Mouse (Mus musculus): ENCODE data around the gene Hmg20b. TPM values are rescaled to one million over a fixed set of nuclear protein-coding genes. Genes with fewer than 3 reads are reported as not detected.

The Hmg20b gene
- polyA plus RNA-seq, 1 experiment from 2014 or later = 100 TPM

DNA sequence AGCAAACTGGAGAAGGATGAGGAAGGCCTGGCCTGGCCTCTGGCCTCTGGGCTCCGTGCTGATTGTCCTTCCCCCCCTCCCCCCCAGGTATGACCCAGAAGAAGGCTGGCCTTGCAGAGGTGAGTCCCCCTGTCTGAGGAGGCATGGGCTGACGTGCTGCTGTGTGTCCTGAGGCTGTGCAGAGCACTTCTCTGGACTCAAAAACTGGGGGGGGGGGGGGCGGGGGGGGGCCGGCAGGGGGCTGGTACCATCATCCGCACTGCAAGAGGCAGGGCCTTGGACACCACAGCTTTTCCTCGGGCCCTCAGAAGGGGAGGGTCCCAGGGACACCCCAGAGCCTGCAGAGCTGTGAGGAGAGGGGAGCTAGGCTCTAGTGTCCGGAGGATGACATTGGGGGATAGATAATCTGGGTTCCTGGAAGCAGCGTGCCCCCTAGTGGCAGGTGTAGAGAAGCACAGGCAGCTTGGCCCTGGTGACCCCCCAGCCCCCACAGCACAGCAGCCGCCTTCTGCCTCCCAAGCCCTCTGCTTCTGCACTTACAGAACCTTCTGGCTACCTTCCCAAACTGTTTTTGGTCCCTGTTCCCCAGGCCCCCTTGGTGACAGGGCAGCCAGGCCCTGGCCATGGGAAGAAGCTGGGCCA lies 45.6 kb downstream of the Hmg20b start:
- 28% methylated on average over 5 of the region's 9 CpGs for WGBS
- no peak overlapping the region for H3K27ac ChIP-seq (ENCODE audit: low read depth, low read length)
- 0 out of 2 replicates have a peak, but pooled peaks have one; percentile 44 for ATAC-seq (ENCODE audit: low FRiP score)

DNA sequence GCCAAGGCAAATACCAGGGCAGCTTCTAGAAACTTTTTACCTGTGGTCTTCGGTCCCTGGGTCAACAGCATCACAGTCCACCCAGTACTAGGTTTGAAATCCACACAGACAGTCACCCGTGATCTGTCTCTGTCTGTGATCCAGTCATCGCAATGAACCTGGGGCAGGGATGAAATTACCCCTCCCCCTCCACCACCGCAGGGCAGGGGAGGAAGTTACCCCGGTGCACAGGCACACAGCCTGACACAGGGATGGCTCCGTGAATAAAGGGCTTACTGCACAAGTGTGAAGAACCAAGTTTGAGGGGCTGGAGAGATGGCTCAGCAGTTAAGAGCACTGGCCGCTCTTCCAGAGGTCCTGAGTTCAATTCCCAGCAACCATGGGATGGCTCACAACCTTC lies 46.5 kb downstream of the Hmg20b start:
- H3K27me3 ChIP-seq (ENCODE audit: control insufficient read depth, insufficient read depth, low read length) = no peaks in the 10 kb centered on the region
- DNase-seq (ENCODE audit: low spot score) (no peak), ATAC-seq (ENCODE audit: low FRiP score) (no peak)
- no peaks in the 10 kb centered on the region; the same call in 1 of the 2 replicates for H3K4me1 ChIP-seq (replicated peaks; ENCODE audit: control insufficient read depth, insufficient read depth, low read length)
- H3K9ac ChIP-seq (ENCODE audit: low read depth, low read length) = no peak overlapping the region
- H3K36me3 ChIP-seq (ENCODE audit: control insufficient read depth, insufficient read depth, low read length) = peaks cover 12% of the 10 kb centered on the region
- H3K4me2 ChIP-seq (replicated peaks; ENCODE audit: low read depth, low read length) = no peak overlapping the region
- no peak overlapping the region for H3K4me3 ChIP-seq (ENCODE audit: low read depth, low read length)
- 78% methylated on average over 7 of the region's 7 CpGs for WGBS
- H3K9me3 ChIP-seq (ENCODE audit: control insufficient read depth, low read length) = no peaks in the 10 kb centered on the region
- H3K27ac ChIP-seq (ENCODE audit: low read depth, low read length) = no peak overlapping the region

More for the DNA sequence above, 45.6 kb downstream of the Hmg20b start:
- no peak overlapping the region for H3K4me2 ChIP-seq (replicated peaks; ENCODE audit: low read depth, low read length)
- H3K4me3 ChIP-seq (ENCODE audit: low read depth, low read length) = no peak overlapping the region
- H3K9ac ChIP-seq (ENCODE audit: low read depth, low read length) = no peak overlapping the region
- peaks cover 18% of the 10 kb centered on the region for H3K36me3 ChIP-seq (ENCODE audit: control insufficient read depth, insufficient read depth, low read length)
- H3K9me3 ChIP-seq (ENCODE audit: control insufficient read depth, low read length) = no peaks in the 10 kb centered on the region
- H3K4me1 ChIP-seq (replicated peaks; ENCODE audit: control insufficient read depth, insufficient read depth, low read length) = no peaks in the 10 kb centered on the region; the same call in 1 of the 2 replicates
- peak; percentile 61 for DNase-seq (ENCODE audit: low spot score)
- H3K27me3 ChIP-seq (ENCODE audit: control insufficient read depth, insufficient read depth, low read length) = no peaks in the 10 kb centered on the region

DNA sequence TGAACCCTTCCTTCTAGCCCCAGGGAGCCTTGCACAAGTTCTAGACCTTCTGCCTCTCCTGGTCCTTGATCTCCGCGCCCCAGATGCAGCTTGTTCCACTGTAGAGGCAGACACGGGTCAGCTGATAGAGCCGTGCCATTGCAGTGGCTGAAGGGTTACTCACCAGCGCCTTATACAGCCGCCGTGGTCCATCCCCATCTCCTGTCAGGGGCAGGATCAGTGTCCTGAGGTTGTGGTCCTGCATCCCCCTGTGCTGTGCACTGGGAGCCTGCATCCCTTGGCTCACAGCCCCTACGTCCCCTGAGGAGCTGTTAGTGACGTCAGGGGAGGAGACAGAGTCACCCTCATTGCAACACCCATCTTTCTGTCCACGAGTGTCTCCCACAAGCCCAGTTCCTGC lies 47.0 kb downstream of the Hmg20b start:
- ATAC-seq (ENCODE audit: low FRiP score) (no peak), DNase-seq (ENCODE audit: low spot score) (no peak)
- H3K9me3 ChIP-seq (ENCODE audit: control insufficient read depth, low read length) = no peaks in the 10 kb centered on the region
- H3K4me3 ChIP-seq (ENCODE audit: low read depth, low read length) = no peak overlapping the region
- H3K27me3 ChIP-seq (ENCODE audit: control insufficient read depth, insufficient read depth, low read length) = no peaks in the 10 kb centered on the region
- peaks cover 9% of the 10 kb centered on the region; the same call in 1 of the 2 replicates for H3K36me3 ChIP-seq (ENCODE audit: control insufficient read depth, insufficient read depth, low read length)
- H3K9ac ChIP-seq (ENCODE audit: low read depth, low read length) = no peak overlapping the region
- H3K4me2 ChIP-seq (replicated peaks; ENCODE audit: low read depth, low read length) = no peak overlapping the region
- H3K27ac ChIP-seq (ENCODE audit: low read depth, low read length) = no peak overlapping the region
- no peaks in the 10 kb centered on the region; the same call in 1 of the 2 replicates for H3K4me1 ChIP-seq (replicated peaks; ENCODE audit: control insufficient read depth, insufficient read depth, low read length)
- WGBS = 74% methylated on average over 10 of the region's 10 CpGs

DNA sequence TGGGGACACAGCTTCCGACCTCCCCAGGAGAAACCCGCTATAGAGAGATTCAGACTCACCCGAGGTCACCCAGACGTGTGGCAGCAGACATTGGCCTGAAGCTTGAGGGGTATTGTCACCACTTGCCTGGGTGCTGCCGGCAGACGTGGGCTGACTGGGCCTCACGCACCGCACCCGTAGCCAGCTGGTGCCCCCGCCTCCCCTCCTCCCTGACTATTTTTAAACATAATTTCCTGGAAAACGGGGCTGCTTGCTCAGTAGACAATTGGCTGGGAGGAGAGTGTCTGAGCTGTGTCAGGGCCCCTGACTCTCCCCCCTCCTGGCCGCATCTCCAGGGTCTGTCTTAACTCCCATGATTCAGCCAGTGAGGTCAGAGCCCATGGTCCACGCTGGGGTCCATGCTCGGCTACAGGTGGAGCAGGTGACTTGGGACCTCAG lies 47.5 kb downstream of the Hmg20b start:
- Histone ChIP-seq H3K27me3 (ENCODE audit: control insufficient read depth, insufficient read depth, low read length) (no peaks in the 10 kb centered on the region), H3K4me2 (replicated peaks; ENCODE audit: low read depth, low read length) (no peak overlapping the region), H3K9ac (ENCODE audit: low read depth, low read length) (no peak overlapping the region), H3K4me1 (replicated peaks; ENCODE audit: control insufficient read depth, insufficient read depth, low read length) (no peaks in the 10 kb centered on the region; the same call in 1 of the 2 replicates), H3K36me3 (ENCODE audit: control insufficient read depth, insufficient read depth, low read length) (peaks cover 6% of the 10 kb centered on the region; the same call in 1 of the 2 replicates), H3K9me3 (ENCODE audit: control insufficient read depth, low read length) (no peaks in the 10 kb centered on the region), H3K27ac (ENCODE audit: low read depth, low read length) (no peak overlapping the region), H3K4me3 (ENCODE audit: low read depth, low read length) (no peak overlapping the region)
- ATAC-seq (ENCODE audit: low FRiP score) = no peak
- DNase-seq (ENCODE audit: low spot score) = no peak
- 76% methylated on average over 14 of the region's 14 CpGs for WGBS

DNA sequence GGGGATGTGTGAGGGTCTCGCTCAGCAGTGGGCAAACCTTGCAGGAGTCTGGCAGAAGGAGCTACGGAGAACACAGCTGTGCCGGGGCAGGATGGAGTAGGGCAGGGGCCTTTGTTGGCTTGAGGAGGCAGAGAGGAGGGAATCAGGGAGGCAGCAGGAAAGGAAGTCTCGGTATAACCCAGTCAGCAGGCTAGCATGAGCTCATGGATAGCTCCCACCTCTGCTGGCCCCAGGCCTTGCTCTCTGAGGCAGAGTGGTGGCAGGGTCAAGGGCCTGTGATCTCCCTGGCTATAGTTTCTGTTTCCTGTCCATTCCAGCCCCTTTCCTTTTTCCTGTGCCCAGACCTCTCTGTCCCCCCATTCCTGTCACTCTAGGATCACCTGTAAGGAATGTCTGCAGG lies 48.0 kb downstream of the Hmg20b start:
- H3K4me2 ChIP-seq (replicated peaks; ENCODE audit: low read depth, low read length) = no peak overlapping the region
- H3K9ac ChIP-seq (ENCODE audit: low read depth, low read length) = 0 out of 2 replicates have a peak overlapping the region, but pooled peaks have one; percentile 4
- H3K4me3 ChIP-seq (ENCODE audit: low read depth, low read length) = no peak overlapping the region

DNA sequence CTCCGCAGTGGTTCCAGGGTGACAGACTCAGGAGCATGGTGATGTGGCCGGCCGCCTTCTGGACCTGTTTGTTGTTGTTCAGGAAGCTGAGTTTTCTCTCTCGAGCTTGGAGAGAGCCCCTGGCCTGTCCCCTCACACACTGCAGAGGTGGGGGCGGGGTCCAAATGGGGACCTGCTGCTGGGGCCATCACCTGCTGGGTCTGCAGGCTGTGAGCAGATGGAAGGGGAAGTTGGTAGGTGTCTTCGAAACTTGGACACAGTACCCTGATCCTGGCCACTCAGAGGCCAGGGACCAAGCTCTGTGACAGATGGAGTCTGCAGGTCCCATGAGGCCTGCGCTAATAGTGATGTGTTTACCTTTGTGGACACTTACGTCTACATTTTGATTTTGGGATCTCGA lies 49.0 kb downstream of the Hmg20b start:
- Histone ChIP-seq H3K9me3 (ENCODE audit: control insufficient read depth, low read length) (no peaks in the 10 kb centered on the region), H3K4me1 (replicated peaks; ENCODE audit: control insufficient read depth, insufficient read depth, low read length) (no peaks in the 10 kb centered on the region; the same call in 1 of the 2 replicates), H3K4me2 (replicated peaks; ENCODE audit: low read depth, low read length) (no peak overlapping the region), H3K36me3 (ENCODE audit: control insufficient read depth, insufficient read depth, low read length) (no peaks in the 10 kb centered on the region), H3K27ac (ENCODE audit: low read depth, low read length) (no peak overlapping the region), H3K9ac (ENCODE audit: low read depth, low read length) (no peak overlapping the region), H3K27me3 (ENCODE audit: control insufficient read depth, insufficient read depth, low read length) (no peaks in the 10 kb centered on the region), H3K4me3 (ENCODE audit: low read depth, low read length) (no peak overlapping the region)
- no peak for DNase-seq (ENCODE audit: low spot score)
- WGBS = 80% methylated on average over 9 of the region's 9 CpGs
- ATAC-seq (ENCODE audit: low FRiP score) = no peak

More for the DNA sequence above, 48.0 kb downstream of the Hmg20b start:
- DNase-seq (ENCODE audit: low spot score) = no peak
- Histone ChIP-seq H3K27ac (ENCODE audit: low read depth, low read length) (0 out of 2 replicates have a peak overlapping the region, but pooled peaks have one; percentile 17), H3K36me3 (ENCODE audit: control insufficient read depth, insufficient read depth, low read length) (peaks cover under 1% of the 10 kb centered on the region; the same call in 1 of the 2 replicates), H3K27me3 (ENCODE audit: control insufficient read depth, insufficient read depth, low read length) (no peaks in the 10 kb centered on the region), H3K9me3 (ENCODE audit: control insufficient read depth, low read length) (no peaks in the 10 kb centered on the region), H3K4me1 (replicated peaks; ENCODE audit: control insufficient read depth, insufficient read depth, low read length) (no peaks in the 10 kb centered on the region; the same call in 1 of the 2 replicates)
- ATAC-seq (ENCODE audit: low FRiP score) = no peak
- 70% methylated on average over 4 of the region's 4 CpGs for WGBS

DNA sequence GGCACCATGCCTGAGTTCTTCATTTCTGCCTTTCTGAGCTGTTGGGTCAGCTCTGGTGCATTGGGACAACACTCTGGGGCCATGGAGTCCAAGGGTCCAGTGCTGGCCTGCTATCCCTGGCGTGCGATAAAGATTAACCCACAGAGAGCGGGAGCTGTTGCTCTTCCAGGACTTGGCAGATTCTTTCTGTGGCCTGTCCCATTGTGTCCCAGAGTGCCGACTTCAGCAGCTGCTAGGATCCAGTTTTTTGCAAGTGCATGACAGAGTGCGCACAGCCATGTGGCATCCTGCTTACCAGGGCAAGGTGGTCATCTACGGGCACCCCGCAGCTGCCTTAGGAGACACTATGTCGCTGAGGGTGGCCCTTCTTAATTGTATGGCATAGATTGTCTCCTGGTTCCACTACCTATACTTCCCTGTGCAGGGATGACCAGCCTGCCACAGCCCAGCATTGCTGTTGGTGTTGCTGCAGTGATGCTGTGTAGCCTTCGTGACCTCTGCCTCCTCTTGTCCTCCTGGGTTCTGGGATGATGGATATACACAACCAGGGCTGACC lies 49.9 kb downstream of the Hmg20b start:
- H3K9ac ChIP-seq (ENCODE audit: low read depth, low read length) = no peak overlapping the region
- no peak for DNase-seq (ENCODE audit: low spot score)
- H3K27ac ChIP-seq (ENCODE audit: low read depth, low read length) = no peak overlapping the region
- H3K9me3 ChIP-seq (ENCODE audit: control insufficient read depth, low read length) = no peaks in the 10 kb centered on the region
- no peaks in the 10 kb centered on the region for H3K36me3 ChIP-seq (ENCODE audit: control insufficient read depth, insufficient read depth, low read length)
- H3K27me3 ChIP-seq (ENCODE audit: control insufficient read depth, insufficient read depth, low read length) = no peaks in the 10 kb centered on the region
- no peak overlapping the region for H3K4me2 ChIP-seq (replicated peaks; ENCODE audit: low read depth, low read length)
- H3K4me1 ChIP-seq (replicated peaks; ENCODE audit: control insufficient read depth, insufficient read depth, low read length) = no peaks in the 10 kb centered on the region; the same call in 1 of the 2 replicates
- 76% methylated on average over 9 of the region's 9 CpGs for WGBS
- ATAC-seq (ENCODE audit: low FRiP score) = no peak
- no peak overlapping the region for H3K4me3 ChIP-seq (ENCODE audit: low read depth, low read length)

DNA sequence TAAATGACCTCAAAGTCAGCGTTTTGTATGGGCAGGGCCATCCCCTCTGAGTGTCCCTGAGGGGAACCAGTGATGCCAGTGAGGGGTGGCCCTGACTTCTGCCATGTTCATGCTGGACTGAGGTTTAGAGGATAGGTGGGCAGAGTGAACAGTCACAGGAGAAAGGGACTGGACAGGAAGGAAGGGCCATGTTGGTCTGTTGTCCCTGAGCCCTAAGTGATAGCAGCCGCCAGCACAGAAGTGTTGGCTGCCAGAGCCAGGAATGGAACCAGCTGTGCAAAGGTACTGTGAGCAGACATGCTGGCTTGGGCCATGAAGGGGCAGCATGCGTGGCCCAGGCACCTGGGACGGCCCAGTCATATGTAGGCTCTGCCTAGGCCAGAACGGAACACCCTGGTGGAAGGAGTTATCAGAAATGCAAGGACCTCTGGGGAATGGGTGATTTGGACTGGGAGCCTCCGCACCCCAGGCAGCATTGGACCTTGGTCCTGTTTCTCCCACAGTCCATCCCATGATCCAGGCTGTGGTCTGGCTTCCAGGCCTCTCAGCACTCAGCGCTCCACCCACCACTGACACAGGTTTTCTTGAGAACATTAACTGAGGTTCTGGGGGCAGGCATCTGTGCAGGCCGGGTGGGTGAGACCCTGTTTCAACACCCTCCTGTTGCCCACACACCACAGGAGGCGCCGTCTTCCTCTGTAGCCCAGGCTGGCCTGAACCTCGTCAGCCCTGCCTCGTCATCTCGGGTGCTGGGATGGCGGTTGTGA lies 50.5 kb downstream of the Hmg20b start:
- no peak overlapping the region for H3K4me3 ChIP-seq (ENCODE audit: low read depth, low read length)
- WGBS = 87% methylated on average over 14 of the region's 14 CpGs
- H3K27me3 ChIP-seq (ENCODE audit: control insufficient read depth, insufficient read depth, low read length) = no peaks in the 10 kb centered on the region
- no peak overlapping the region for H3K27ac ChIP-seq (ENCODE audit: low read depth, low read length)
- H3K9ac ChIP-seq (ENCODE audit: low read depth, low read length) = 0 out of 2 replicates have a peak overlapping the region, but pooled peaks have one; percentile 7
- ATAC-seq (ENCODE audit: low FRiP score) = no peak
- no peaks in the 10 kb centered on the region for H3K9me3 ChIP-seq (ENCODE audit: control insufficient read depth, low read length)
- H3K36me3 ChIP-seq (ENCODE audit: control insufficient read depth, insufficient read depth, low read length) = no peaks in the 10 kb centered on the region
- H3K4me1 ChIP-seq (replicated peaks; ENCODE audit: control insufficient read depth, insufficient read depth, low read length) = no peaks in the 10 kb centered on the region; the same call in 1 of the 2 replicates
- no peak overlapping the region for H3K4me2 ChIP-seq (replicated peaks; ENCODE audit: low read depth, low read length)
- DNase-seq (ENCODE audit: low spot score) = no peak

Measured in hindbrain, embryonic 11.5 days (tissue).